Mouse (Mus musculus) Muller cell, postnatal 12 days (primary cell): ENCODE data around the gene Vmn1r9.
"Not testable (repeated sequence)": the region's sequence is repeated elsewhere in the genome, so short reads cannot be mapped to it uniquely, and the experiment has no call there.

Experiments used
- DNase-seq: peaks from one replicate; pipeline ENCODE4 v3.0.0-alpha.2; 2015; ENCODE audit errors: inconsistent ontology term

Vmn1r9 gene

DNA sequence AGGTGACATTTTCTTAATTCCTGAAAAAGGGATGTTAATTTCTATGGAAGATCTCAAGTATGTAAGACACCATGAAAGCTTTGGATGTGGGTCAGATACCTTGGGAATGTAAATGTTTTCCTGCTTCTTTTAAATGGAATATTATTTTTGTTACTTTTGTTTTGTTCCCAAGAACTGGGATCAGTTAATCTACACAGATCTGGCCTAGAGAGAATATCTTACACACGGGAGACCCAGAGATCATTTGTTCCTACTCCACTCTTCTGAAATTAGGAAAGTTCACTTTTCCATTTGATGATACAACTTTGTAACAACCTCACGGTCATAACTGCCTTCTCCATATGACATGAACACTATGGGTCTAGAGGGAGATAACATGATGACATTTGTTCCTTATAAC, at the start of gene Vmn1r9:
Gene Vmn1r9, plus strand, starts transcription at position 301 of the 400 bp plus-strand sequence.
- no peak for DNase-seq

DNA sequence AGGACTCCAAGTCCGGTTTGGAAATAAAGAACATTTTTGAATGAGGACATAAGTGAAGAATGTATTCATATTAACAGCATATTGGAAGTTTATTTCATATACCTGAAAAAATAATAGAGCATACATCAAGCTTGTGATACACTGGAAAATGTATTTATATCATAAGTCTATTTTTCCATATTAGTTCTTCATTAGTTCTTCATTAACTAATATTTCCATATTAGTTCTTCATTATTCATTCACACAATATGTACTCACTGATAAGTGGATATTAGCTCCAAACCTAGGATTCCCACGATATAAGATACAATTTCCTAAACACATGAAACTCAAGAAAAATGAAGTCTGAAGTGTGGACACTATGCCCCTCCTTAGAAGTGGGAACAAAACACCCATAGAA, 41.4 kb upstream of the Vmn1r9 start, which contains the start of gene Vmn1r7:
Gene Vmn1r7, minus strand, starts transcription at position 101 of the 400 bp plus-strand sequence.
- not testable (repeated sequence) for DNase-seq

DNA sequence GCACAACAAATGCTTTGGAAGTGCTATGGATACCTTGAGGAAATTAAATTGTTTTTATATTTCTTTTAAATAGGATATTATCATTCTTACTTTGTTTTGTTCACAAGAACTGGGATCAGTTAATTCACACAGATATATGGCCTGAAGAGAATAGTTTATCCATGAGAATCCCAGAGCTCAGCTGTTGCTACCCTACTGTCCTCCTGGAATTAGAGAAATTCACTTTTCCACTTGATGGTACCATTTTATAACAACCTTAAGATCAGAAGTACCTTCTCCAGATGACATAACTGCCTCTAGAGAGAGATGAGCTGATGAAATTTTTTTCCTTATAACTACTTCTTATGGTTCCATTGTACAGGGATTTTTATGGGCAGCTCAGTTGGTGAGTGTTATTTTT, 34.6 kb upstream of the Vmn1r9 start, which contains the start of gene Vmn1r8:
Gene Vmn1r8, plus strand, starts transcription at position 301 of the 400 bp plus-strand sequence.
- DNase-seq = no peak

DNA sequence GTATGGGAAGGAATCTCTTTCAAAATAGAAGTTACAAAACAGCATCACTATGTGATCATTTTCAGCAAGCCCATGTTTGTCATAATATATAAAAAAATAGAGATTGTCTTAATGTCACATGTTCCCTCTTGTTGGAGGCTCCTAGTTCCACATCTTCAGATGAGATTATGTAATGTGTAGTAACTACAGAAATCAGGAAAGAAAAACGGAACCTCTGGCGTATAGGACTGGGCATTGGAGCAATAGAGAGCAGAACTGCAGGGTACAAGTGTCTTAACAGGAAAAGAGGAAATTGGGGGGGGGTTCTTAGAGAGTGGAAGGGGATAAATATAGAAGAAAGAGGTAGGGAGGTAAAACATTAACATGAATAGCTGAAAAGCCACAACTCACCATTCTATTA, 31.9 kb upstream of the Vmn1r9 start:
- no peak for DNase-seq

DNA sequence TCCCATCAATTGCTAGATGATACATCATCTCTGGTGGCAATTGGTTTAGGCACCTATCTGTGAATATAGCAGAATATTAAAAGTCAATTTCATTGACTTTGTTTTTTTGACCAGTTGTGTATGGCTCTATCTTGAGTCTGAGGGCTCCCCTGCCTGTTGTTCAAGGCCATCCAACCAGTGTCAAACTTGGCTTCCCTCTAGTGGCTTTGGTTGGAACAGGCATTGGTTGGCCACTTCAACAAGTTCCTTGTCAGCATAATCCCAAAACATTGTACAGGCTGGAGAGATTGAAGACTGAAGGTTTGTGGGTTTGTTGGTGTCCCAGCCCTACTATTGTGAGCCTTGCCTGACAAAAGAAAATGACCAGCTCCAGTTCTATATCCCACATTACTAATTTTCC, 2.9 kb upstream of the Vmn1r9 start:
- no peak for DNase-seq

DNA sequence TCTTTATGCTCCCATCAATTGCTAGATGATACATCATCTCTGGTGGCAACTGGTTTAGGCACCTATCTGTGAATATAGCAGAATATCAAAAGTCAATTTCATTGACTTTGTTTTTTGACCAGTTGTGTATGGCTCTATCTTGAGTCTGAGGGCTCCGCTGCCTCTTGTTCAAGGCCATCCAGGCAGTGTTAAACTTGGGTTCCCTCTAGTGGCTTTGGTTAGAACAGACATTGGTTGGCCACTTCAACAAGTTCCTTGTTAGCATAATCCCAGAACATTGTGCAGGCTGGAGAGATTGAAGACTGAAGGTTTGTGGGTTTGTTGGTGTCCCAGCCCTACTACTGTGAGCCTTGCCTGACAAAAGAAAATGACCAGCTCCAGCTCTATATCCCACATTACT, 39.8 kb downstream of the Vmn1r9 start:
- DNase-seq = no peak

DNA sequence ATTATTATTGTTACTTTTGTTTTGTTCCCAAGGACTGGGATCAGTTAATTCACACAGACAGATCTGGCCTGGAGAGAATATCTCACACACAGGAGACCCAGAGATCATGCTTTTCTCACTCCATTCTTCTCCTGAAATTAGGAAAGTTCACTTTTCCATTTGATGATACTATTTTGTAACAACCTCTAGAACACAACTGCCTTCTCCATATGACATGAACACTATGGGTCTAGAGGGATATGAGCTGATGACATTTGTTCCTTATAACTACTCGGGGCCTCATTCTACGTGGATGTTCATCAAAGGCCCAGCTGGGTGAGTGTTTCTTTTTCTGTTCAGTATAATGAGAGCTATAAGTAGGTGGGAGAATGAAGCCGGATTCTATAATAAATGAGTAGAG, 42.6 kb downstream of the Vmn1r9 start, which contains the start of gene Vmn1r10:
Gene Vmn1r10, plus strand, starts transcription at position 301 of the 400 bp plus-strand sequence.
- DNase-seq = no peak
